Mouse (Mus musculus) fat pad, adult 2 months (tissue): ENCODE measurements at regions not wholly inside any gene's neighbourhood (a gene's known extent, or its start where the extent isn't known, plus 50 kb on each side); places are given as distances from the start of the nearest gene placed in this dataset.

ENCODE experiments used
- DNase-seq: peaks from one replicate; pipeline ENCODE4 v3.0.0-alpha.2; 2011; ENCODE audit warnings: low read depth, low spot score; ENCODE audit errors: extremely low read depth

DNA sequence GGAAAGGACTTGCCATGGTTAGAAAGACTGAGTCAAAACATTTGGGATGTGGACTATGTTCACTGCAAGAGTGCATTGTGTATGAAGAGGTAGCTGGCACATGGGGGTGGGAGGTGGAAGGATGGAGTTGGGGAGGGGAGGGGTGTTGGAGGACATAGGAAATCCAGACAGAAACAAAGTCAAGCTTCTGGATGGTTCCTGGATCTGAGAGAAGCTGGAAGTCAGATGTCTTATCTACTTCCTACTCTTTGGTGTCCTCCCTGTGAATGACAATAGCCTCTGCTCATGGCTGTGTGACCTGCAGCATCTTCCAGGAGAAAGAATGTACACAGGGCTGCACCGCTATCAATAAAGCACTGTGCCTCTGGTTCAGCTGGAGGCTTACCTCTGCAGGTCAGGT, 491.3 kb downstream of the Rnf144a start:
- no peak for DNase-seq

GRCm38 (mm10) chr12:25905614-25906013, 509.4 kb downstream of the Rnf144a start:
- no peak for DNase-seq

DNA sequence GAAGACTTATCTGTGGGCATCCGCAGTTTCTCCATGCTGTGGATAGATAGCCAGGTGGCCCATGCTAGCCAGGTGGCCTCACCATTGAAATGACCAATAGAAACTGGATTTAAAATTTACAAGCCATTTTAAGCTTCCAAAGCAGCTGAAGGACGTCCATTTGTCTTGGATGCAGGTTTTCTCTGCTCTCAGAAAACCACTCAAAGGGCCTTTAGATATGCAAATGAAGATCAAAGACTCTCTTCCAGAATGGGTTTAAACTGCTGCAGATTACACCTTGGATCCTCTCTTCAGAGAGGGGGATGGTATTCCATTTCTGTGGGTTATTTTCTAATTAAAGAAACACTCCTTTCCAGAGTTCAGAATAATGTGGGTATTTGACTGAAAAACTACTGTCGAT, 518.5 kb downstream of the Rnf144a start:
- DNase-seq = no peak

DNA sequence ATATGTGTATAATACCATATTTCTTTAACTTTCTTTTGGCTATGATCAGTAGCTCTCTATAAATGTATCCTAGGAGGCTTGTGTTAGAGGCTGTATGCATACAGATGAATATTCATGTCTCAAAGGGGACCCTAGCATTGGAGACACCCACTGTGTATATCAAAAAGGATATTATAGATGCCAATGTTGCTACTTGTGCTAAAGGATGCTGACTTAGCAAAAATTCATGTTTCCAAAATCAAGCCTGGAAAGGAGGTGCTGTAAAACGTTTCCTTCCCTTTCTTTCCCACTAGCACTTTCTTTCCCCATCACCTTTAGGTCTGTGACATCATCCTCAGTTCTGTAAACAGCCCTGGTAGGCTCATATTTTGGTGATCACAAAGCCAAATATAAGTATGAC, 519.4 kb downstream of the Rnf144a start:
- no peak for DNase-seq

DNA sequence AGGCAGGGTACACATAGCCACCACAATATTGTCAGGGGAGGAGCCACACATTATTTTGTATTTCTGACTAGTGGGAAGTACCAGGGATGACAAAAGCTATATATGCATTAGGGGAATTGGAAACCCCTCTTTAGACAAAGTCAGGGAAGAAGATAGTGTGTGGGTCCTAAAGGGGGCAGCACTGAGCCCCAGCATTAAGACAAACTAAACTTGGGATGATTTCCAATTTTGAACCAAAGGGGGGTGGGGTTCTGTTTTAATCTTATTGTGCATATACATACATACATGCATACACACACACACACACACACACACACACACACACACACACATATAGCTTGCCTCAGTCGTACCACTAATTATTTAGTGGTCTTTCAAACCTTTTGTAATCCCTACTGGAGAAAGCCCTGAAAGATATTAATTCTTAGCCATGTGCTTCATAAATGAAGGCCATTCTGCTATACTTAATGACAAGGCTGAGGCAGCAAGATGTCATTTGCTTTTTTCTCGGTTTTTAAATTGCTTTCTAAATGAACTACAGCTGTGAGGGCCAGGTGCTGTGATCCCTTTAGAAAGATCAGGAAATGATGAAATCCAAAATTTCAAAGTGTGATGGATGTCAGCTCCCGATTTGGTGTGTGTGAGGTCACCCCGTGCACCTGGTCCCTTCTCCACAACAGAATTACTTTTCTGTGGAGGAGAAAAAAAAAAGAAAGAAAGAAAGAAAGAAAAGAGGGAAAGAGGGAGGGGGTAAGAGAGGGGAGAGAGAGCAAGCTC, 523.5 kb downstream of the Rnf144a start:
- DNase-seq = no peak

DNA sequence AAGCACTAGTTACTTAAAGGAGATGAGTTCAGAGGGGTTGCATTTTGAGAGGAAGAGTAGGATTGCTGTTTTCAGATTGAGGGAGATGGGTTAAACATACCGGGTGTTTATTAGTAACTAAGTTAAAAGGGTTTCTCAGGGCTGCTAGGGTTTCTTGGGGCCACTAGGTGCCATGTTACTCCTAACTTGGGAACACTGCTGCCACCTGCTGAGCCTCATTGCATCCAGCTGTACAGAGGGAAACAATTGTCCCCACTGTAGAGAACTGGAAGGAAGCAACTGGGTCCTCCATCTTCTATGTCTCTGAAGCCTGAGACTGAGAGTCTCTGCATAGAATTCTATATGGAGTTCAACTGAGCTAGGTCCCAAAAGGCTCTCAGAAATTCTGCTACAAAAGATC, 524.3 kb downstream of the Rnf144a start:
- DNase-seq = no peak

- no peak for DNase-seq
Observed at GRCm38 (mm10) chr12:25883771-25884171, 531.3 kb downstream of the Rnf144a start.

- no peak for DNase-seq
Observed at GRCm38 (mm10) chr12:25871816-25872215, 543.2 kb downstream of the Rnf144a start.

GRCm38 (mm10) chr12:25871001-25871461, 544.0 kb downstream of the Rnf144a start:
- DNase-seq = no peak

DNA sequence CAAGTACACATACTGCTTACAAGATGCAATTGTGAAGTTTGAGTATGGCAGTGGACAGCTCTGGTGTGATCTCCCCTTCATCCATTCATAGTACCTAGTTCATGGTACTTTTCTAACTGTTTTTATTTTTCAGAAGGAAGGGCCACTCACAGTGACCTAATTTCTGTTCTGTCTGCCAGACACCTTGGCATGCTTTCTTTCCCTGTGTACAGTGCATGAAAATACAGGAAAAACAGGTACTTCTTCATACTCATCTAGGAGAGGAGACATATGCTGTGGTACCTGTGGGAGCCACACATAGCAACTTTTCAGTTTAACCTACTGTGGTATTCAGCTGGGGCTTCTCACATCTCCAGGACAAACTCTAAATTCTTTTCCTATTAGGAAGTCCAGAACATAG, 545.2 kb downstream of the Rnf144a start:
- peak; percentile 3 for DNase-seq

DNA sequence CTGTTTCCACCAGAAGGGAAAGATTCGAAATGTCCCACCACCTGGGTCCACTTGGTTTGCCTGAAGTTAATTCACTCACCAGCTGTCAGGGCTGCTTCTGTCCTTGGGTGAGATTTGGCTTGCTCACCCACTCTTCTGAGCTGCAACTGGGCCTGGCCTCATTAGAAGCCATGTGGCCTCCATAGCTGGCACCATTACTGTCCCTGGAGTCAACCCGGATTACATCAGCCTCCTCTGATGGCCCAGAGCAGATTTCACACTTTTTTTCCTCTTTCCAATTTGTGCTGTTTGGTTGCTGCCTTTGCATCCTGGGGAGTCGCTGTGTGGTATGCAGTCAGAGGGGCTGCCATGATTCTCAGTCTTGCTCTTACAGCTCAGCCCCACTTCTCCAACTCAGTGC, 550.0 kb downstream of the Rnf144a start:
- DNase-seq = no peak

DNA sequence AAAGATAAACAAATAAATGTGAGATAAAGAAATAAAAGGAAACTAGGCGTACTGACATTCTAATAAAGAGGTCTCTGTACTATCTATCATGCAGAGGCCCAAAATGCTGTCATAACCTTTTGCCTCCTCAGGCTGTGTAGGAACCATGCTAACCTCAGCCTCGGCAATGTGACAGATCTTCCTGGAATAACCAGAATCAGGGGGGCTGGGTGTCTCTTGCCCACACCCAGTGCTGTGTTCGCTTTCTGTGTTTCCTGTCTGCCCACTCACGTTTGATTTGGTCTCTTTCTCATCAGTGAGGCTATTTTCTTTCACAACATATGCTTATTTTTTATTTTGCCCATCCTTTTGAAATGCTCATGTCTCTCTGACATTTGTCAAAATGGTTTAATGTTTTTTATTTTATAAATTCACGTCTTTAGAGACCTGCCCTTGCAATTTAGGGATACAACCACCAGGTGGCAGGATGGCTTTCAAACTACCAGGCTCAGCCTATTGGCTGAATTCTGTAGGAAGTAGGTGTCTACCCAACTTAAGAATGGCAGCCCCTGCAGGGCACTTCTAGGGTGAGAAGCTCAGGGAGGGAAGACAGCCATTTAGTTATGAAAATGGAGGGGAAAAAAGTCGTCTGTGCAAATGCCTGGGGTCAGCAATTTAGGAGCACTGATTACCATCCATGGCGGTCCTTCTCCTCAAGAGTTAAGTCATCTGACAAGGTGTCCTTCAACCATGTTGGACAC, 550.8 kb downstream of the Rnf144a start:
- DNase-seq = no peak

DNA sequence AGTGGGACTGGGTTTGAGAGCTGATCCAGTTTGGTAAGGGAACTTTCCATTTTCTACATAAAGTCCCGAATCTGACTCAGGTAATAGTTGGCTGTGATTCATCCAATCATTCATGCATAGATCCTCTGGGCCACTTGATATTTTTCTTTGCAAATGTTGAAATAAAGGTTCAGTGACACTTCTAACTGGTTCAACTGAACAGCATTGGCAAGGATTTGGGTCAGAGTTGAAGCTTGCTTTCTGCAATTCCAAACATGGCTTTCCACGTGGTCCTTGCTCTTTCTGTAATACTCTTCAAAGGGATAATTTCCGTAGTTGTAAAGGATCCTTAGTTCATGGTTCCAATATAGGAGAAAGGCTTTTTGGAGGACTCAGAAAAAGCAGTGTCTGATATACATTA, 554.0 kb downstream of the Rnf144a start:
- DNase-seq = no peak

GRCm38 (mm10) chr12:25858397-25858796, 556.7 kb downstream of the Rnf144a start:
- no peak for DNase-seq

DNA sequence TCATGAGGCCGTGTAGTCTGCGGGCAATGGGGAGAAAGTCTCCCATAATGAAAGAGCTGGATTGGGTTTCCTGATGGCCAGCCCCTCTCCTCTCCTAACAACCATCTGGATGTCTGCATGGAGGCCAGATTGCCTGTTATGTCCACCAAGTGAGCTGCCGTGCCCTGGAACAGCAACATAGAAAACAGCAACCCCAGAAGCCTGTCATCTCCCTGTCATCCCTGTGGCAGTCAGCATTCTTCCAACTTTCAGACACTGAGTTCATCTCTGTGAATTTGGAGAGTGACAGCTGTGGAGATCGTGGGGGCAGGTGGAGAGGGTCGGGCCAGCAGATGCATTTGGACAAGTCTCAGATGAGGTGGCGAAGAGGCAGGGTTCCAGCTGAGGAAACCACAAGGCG, 585.0 kb downstream of the Rnf144a start:
- no peak for DNase-seq

DNA sequence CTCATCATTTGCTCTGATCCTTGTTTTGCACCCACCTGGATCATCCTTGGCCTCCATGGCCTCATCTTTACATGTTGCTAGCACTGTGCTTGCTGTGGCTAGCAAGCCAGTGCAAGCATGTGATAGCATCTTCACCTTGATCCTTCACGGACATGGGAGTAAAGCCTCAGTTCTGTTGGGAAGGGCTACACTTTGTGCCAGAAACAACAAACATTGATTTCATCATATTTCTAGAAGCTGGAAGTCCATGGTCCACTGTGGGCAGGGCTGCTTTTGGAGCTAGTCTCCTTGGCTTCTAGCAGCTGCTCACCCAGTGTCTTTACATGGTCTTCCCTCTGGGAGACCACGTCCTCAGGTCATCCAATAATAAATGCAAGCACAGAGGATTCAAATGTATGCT, 587.1 kb downstream of the Rnf144a start:
- DNase-seq = peak; percentile 57

GRCm38 (mm10) chr12:25826928-25827327, 588.1 kb downstream of the Rnf144a start:
- DNase-seq = no peak

GRCm38 (mm10) chr12:25826451-25826850, 588.6 kb downstream of the Rnf144a start:
- no peak for DNase-seq

DNA sequence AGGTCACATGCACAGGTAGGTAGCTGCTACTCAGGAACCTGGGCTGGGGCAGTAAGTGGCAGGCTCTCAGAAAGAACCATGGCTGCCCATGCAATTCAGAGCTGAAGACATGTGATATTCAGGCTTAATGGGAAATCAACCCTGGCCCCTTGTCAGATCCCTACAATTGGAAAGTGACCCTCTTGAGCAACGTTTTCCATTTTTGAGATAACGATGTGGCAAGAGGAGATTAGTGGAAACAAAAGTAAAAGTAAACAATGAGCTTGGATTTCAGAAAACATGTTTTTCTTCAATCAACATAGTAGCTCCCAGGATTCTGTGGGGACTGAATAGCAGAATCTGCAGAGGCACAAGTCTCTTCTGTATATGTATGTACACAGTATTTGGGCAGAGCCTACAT, 598.8 kb downstream of the Rnf144a start:
- no peak for DNase-seq

DNA sequence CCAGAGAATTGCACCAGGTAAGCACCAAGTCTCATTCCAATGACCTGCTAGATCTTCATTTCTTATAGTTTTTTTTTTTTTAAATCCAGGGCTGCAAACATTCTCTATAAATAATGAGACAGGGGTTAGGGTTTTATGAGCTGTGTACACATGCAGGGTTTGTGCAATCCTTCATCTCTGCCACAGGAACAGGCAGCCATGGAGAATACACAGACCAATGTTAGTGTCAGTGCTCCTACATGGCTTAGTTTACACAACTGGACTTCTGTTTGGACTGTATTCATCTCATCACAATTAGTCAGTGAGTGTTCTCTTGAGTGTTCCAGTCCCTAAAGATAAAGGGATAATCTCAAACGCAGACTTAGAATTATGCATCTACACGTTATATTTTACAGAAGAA, 620.0 kb downstream of the Rnf144a start:
- no peak for DNase-seq

GRCm38 (mm10) chr12:25794571-25794970, 620.5 kb downstream of the Rnf144a start:
- no peak for DNase-seq

GRCm38 (mm10) chr12:25792571-25793075, 622.4 kb downstream of the Rnf144a start:
- DNase-seq = peak; percentile 98
